Mouse (Mus musculus) adrenal gland, postnatal 14 days (tissue): ENCODE measurements around the gene Nrap. TPM values are rescaled to one million over a fixed set of nuclear protein-coding genes. Genes with fewer than 3 reads are reported as not detected.
"Not testable (repeated sequence)": the region's sequence is repeated elsewhere in the genome, so short reads cannot be mapped to it uniquely, and the experiment has no call there.

Source experiments
- DNase-seq: peaks from one replicate; pipeline ENCODE4 v3.0.0; 2021; ENCODE audit warnings: mixed read lengths
- total RNA-seq: library from RNA; stranded (reverse); gene quantifications from 2 replicates; pipeline ENCODE4 v1.2.3, GENCODE M21; 2021

The Nrap gene
- total RNA-seq, 1 experiment from 2014 or later: 0.11 TPM

DNA sequence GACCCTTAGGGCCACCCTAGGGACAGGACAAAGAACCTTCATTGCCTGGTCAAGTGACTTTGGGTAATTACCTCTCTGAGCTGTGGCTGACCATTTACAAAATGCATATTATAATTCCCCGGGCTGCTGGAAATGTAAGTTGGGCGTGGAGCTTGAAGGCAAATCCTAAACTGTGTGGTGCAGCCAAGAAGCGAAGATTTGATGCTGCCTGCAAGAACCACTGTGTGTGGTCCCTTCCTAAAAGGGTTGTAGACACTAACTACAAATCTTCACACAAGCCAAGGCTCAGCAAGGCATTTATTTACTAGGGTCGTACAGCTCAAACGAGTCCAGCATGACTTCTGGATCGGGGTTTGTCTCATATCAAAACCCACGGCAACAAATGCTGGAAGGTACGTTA, 25.3 kb downstream of the Nrap start:
- no peak for DNase-seq

- DNase-seq: no peak
Measured at GRCm38 (mm10) chr19:56363721-56364460, 25.9 kb downstream of the Nrap start.

- DNase-seq: no peak
Measured at GRCm38 (mm10) chr19:56358890-56359289, 30.9 kb downstream of the Nrap start.

DNA sequence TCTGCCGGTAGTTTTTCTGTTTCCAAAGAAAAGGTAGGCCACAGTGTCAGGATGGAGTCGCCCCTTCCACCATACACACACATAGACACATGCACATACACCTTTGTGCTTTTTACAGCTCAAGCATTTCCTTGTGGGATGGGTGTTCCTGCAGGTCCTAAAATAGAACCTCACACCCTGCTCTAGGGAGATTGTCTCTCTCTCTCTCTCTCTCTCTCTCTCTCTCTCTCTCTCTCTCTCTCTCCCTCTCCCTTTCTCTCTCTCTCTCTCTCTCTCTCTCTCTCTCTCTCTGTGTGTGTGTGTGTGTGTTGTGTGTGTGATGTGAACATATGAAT, 32.5 kb downstream of the Nrap start:
- not testable (repeated sequence) for DNase-seq

DNA sequence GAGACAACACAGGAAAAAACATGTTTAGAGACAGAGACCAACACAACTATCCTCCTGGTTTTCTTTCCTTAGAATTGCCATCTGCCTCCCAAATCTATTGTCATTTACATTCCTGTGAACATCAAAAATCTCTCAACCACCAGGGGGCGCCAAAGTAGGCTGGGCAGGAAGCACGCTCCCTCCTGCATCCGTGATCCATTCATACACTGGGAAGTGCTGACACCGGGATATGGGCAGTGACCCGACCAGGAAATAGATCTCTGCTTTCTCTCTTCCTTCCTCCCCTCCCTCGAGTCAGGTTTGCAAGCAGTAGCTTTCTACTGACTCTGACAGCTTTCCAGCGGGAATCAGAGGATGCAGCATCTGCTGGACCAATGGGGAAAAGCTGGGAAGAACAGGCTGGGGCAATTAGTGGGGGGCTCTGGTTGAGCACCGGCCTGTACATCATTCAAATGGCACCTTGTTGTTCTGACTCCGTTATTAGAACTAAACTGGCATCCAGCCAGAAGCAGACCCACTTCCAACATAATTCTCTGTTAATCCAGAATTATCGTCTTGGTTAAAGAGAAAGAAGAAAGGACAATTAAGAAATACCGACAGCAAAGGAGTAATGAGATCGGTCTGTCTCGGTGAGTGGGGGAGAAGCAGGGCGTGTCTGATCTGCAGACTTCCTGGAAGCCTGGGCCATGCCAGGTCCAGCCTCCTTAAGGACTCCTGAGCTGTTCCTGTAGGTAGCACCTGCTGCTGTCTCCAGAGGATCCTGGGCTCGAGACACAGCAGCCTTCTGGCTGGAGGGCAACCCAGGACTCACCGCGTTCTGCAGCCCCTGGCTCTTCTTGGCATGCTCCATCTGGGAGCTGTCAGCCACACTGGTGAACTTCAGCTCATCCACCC, 33.1 kb downstream of the Nrap start:
- peak; percentile 88 for DNase-seq

DNA sequence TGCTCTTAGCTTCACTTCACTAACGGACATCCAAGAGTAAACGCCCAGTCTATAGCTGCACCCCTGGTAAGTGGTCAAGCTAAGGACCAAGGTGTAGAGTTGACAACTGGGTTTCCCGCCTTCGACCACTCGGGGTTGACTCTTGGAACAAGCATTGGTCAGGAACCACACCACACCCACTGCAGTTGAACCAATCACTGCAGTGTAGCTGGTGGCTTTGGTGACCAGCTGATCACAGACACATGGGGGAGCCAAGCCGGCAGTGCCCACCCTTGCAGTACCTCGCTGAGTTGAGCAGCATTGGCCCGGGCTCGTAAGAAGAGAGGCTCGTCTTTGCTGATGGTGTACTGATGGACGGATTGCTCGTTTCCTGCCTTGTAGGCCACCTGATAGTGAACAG, 34.6 kb downstream of the Nrap start:
- DNase-seq: no peak

DNA sequence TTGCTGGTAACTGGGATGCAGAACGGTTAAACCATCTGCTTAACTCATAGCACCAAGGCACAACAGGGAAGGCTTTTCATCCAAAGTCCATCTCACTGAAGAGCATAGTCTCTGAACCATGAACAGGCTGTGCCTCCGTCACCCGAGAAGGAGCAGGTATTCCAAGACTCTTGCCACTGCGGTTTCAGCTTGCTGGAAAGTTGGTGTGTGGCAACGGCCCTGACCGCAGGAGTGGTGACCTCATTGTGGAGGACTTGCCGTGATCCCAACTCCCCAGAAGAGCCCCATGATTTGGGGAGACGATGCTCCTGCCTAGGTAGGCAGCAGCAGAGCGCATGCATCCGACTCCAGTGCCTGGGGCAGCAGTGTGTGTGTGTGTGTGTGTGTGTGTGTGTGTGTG, 36.1 kb downstream of the Nrap start:
- DNase-seq: no peak

- peak; percentile 48 for DNase-seq
Measured at GRCm38 (mm10) chr19:56349295-56349694, 40.5 kb downstream of the Nrap start.

- no peak for DNase-seq
Measured at GRCm38 (mm10) chr19:56346750-56347149, 43.1 kb downstream of the Nrap start.

GRCm38 (mm10) chr19:56346016-56346415, 43.8 kb downstream of the Nrap start:
- peak; percentile 48 for DNase-seq

GRCm38 (mm10) chr19:56343869-56344563, 45.8 kb downstream of the Nrap start:
- peak; percentile 65 for DNase-seq

DNA sequence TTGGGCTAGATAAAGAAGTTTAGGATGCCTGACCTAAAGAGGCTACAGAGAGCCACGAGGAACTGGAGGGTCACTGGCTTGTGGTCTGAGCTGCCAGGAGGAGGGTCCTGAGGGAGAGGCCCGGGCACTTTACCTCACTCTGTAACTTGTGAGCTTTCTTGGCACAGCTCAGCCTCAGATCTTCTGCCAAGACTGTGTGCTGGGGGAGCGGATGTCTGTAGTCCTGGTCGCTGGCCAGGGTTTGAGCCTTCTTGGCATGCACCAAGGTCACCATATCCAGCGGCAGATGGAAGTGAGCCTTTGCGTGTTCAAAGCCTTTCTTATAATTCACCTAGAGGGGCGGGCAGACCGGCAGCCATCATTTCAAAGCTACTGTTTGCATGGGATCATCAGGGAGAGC, 47.8 kb downstream of the Nrap start:
- DNase-seq: peak; percentile 92

DNA sequence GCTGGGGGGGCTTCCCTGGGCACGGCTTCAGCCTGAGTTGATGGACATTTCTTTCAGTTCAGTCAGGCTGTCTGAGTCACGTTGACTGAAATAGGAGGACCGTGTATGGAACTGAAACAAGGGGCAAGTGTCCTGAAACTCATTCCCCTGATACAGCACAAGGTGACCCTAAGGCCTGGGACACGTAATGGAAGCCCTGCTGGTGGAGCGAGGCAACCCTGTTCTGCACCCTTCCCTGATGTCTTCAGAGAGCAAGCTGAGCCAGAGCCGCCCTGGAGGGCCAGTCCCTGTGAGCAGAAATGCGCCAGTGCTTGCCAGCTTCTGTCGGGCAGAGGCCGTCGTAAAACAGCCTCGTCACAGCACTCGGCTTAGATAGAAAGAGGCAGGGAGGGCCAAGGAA, 53.0 kb downstream of the Nrap start:
- DNase-seq: no peak

DNA sequence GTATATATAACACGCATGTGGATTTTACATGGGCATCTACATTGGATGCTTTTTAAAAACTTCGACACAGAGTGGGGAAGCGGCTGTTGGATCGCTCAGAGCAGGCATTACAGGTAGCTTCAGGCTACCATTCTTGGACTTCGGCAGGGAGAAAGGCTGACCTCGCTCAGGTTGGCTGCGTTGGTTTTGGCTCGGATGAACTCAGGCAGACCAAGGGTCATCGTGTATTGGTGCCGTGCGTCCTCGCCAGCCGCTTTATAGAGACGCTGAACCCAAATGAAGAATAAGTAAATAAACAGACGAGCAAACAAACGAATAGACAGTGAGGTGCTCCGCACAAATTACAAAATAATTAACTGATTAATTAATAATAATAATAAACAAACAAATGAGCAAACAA, 53.5 kb downstream of the Nrap start:
- no peak for DNase-seq

- no peak for DNase-seq
Measured at GRCm38 (mm10) chr19:56326243-56326855, 63.5 kb downstream of the Nrap start.

- no peak for DNase-seq
Measured at GRCm38 (mm10) chr19:56325676-56326075, 64.2 kb downstream of the Nrap start.

- no peak for DNase-seq
Measured at GRCm38 (mm10) chr19:56321303-56321920, 68.4 kb downstream of the Nrap start.

GRCm38 (mm10) chr19:56320186-56320860, 69.5 kb downstream of the Nrap start:
- DNase-seq: peak; percentile 34

GRCm38 (mm10) chr19:56319629-56320028, 70.2 kb downstream of the Nrap start:
- no peak for DNase-seq

DNA sequence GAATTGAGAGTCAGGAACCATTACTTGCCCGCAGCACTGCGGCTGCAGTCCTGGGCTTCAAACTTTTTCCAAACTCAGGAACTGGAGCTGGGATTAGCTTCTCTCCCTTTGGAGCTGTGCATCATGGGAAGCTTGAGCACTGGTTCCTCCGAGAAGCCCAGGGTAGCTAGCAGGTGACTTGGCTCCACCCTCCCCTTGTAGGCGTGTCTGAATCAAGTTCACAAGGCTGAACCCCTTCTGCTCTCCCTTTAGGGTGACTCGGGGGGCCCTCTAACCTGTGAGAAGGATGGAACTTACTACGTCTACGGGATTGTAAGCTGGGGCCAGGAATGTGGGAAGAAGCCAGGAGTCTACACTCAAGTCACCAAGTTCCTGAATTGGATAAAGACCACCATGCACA, 70.6 kb downstream of the Nrap start:
- DNase-seq: no peak

DNA sequence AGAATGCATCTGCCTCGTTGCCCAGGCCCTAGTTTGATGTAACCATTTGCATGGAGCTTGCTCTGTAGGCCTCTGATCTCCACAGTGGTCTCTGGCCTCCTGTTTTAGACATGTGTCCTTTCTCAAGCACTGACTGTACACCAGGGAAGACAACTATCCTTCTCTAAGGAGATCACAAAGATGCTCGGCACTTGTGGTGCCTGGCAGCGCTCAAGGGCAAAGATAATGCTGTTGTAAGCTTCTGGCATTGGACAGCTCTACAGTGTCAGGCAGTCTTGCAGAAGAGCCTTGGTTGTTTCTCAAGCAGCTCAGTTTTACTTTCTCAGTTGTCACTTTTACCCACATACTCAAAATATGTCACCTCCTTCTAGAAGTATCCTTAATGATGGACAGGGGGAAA, 73.3 kb downstream of the Nrap start:
- no peak for DNase-seq

GRCm38 (mm10) chr19:56300835-56301234, 89.0 kb downstream of the Nrap start:
- DNase-seq: peak; percentile 71
